Mouse (Mus musculus) bone marrow macrophage, adult 2 months (primary cell): ENCODE data around the gene Blm. TPM values are rescaled to one million over a fixed set of nuclear protein-coding genes. Genes with fewer than 3 reads are reported as not detected.
A peak's percentile ranks its signal among the peaks of the same experiment; 100 is the strongest.
"Not testable (repeated sequence)": the region's sequence is repeated elsewhere in the genome, so short reads cannot be mapped to it uniquely, and the experiment has no call there.

ENCODE experiments used
- H3K27ac ChIP-seq: 2 replicates; pipeline ENCODE4 v1.5.1; 2012; ENCODE audit warnings: low read depth, low read length; ENCODE audit not compliant: insufficient read depth
- H3K4me1 ChIP-seq: 2 replicates; pipeline ENCODE4 v1.6.1; 2012; ENCODE audit warnings: low read length; ENCODE audit not compliant: control insufficient read depth, insufficient read depth
- H3K4me3 ChIP-seq: 2 replicates; pipeline ENCODE4 v1.5.1; 2012; ENCODE audit warnings: mild to moderate bottlenecking, low read length, moderate library complexity; ENCODE audit not compliant: insufficient read depth
- CTCF ChIP-seq: IDR thresholded peaks from 2 replicates; pipeline ENCODE4 v1.5.1; 2012; ENCODE audit warnings: low read depth, mild to moderate bottlenecking, low read length, moderate library complexity
- POLR2A ChIP-seq: IDR thresholded peaks from 2 replicates; pipeline ENCODE4 v1.6.1; 2012; ENCODE audit warnings: mild to moderate bottlenecking, low read depth, low read length, borderline replicate concordance
- polyA plus RNA-seq: library from polyadenylated mRNA; stranded (reverse); fragments of >200 nt; gene quantifications from 2 replicates; pipeline ENCODE4 v1.2.4, GENCODE M21; 2012; ENCODE audit not compliant: missing spikeins, insufficient read depth, insufficient read length

Blm gene
- polyA plus RNA-seq, 1 experiment, result 13.6 TPM

DNA sequence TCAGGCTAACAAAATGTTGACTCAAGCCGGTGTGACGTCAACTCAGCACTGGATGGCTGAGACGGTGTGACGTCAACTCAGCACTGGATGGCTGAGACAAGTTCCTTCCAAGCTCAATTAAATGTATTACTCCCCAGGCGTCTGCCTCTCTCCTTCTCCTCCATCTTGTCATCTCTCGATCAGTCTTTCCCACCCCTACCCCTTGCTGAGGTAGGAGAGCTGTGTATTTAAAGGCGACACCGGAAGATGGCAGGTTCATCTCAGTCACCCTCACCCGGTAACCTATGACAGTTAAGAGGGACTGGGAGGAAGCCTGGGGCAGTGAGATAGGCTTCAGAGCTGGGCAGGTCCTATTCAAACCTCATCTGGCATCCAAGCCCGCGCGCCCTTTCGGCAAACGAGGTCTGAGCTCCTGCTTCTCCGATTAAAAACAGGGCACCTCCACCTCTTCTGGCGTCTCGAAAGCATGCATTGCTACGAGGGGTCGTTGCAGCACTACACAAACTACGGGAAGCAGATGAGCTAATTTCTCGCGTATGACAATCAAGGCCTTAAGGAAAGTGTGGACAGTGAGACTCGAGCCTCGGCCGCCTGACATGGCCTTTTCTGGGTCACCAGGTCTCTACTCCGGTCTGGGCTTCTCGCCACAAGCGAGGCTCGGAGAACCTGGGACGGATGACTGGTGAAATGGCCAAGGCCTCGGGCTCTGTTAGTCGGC, 469 bp downstream of the Blm start:
- peaks cover 17% of the 10 kb centered on the region for H3K4me1 ChIP-seq
- TF ChIP-seq CTCF (no peak), POLR2A (no peak)
- peak overlapping the region; percentile 68 for H3K4me3 ChIP-seq
- peak overlapping the region; percentile 27; the same call in 1 of the 2 replicates for H3K27ac ChIP-seq

DNA sequence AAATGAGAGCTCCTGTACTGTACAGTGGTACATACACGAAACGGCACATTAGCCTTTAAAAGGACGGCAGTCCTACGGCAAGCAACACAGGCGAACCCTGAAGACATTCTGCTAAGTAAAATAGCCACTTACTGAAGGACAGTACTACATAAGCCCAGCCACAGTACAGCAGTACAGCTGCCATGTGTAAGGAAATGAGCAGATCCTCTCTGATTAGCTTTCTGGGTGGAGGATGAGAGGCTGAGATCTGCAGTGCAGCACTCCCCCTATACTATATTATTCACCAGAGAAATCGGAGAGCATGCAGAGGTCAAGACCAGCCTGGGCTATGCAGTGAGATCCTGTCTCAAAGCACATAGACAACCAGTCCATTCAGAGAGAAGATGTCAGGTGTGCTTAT, 3.8 kb downstream of the Blm start:
- TF ChIP-seq CTCF (no peak), POLR2A (no peak)
- H3K4me3 ChIP-seq, result peak overlapping the region; percentile 2; the same call in 1 of the 2 replicates
- peaks cover 22% of the 10 kb centered on the region for H3K4me1 ChIP-seq
- peak overlapping the region; percentile 54 for H3K27ac ChIP-seq

- H3K27ac ChIP-seq, result peak overlapping the region; percentile 54
- no peak for TF ChIP-seq CTCF
- no peak for TF ChIP-seq POLR2A
- H3K4me3 ChIP-seq, result peak overlapping the region; percentile 2; the same call in 1 of the 2 replicates
- H3K4me1 ChIP-seq, result peaks cover 22% of the 10 kb centered on the region
Observed at GRCm38 (mm10) chr7:80530646-80531045, 4.3 kb downstream of the Blm start.

- Histone ChIP-seq H3K4me1 (peaks cover 15% of the 10 kb centered on the region), H3K4me3 (no peak overlapping the region), H3K27ac (no peak overlapping the region)
- TF ChIP-seq POLR2A, result no peak
- TF ChIP-seq CTCF, result no peak
Observed at GRCm38 (mm10) chr7:80526698-80527097, 8.2 kb downstream of the Blm start.

GRCm38 (mm10) chr7:80512408-80513085, 22.4 kb downstream of the Blm start:
- Histone ChIP-seq H3K4me3 (no peak overlapping the region), H3K4me1 (peaks cover 3% of the 10 kb centered on the region; the same call in 1 of the 2 replicates), H3K27ac (no peak overlapping the region)
- TF ChIP-seq CTCF, result no peak

GRCm38 (mm10) chr7:80507697-80508096, 27.2 kb downstream of the Blm start:
- not testable (repeated sequence) for H3K4me3 ChIP-seq, H3K27ac ChIP-seq
- peaks cover 12% of the 10 kb centered on the region for H3K4me1 ChIP-seq

- H3K4me1 ChIP-seq, result peaks cover 23% of the 10 kb centered on the region
- no peak for TF ChIP-seq POLR2A
- TF ChIP-seq CTCF, result no peak
- H3K4me3 ChIP-seq, result no peak overlapping the region
- H3K27ac ChIP-seq, result no peak overlapping the region
Observed at GRCm38 (mm10) chr7:80506007-80506406, 28.9 kb downstream of the Blm start.

GRCm38 (mm10) chr7:80504920-80505319, 30.0 kb downstream of the Blm start:
- TF ChIP-seq CTCF (no peak), POLR2A (no peak)
- no peak overlapping the region for H3K4me3 ChIP-seq
- H3K4me1 ChIP-seq, result peaks cover 28% of the 10 kb centered on the region
- H3K27ac ChIP-seq, result no peak overlapping the region

DNA sequence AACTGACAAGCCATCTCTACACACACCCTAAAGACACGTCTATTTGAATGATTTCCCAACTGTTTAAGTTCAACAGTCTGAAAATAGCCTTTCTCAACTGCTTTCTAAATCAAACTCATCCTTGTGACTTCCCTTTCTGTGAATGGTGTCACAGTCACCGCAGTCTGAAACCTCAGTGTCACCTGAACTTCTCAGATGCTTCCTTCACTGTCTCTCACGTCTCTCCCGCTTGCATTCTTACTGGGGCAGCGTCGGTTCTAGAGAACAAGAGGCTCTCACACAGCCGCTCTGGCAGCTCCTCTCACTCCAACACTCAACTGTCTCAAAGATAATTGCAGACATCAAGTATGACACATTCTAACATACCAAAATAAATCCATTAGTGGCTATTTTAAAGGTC, 33.9 kb downstream of the Blm start:
- Histone ChIP-seq H3K27ac (peak overlapping the region; percentile 72), H3K4me3 (no peak overlapping the region), H3K4me1 (peaks cover 43% of the 10 kb centered on the region)
- TF ChIP-seq CTCF (no peak), POLR2A (no peak)

- no peak for TF ChIP-seq CTCF
- TF ChIP-seq POLR2A, result no peak
- peak overlapping the region; percentile 68 for H3K27ac ChIP-seq
- H3K4me1 ChIP-seq, result peaks cover 37% of the 10 kb centered on the region
- no peak overlapping the region for H3K4me3 ChIP-seq
Observed at GRCm38 (mm10) chr7:80500099-80500498, 34.8 kb downstream of the Blm start.
